Mouse (Mus musculus) cortical plate, adult 2 months (tissue): ENCODE measurements around the gene Klhl40.

Source experiments
- CTCF ChIP-seq: fragments of 200-500 bp; IDR thresholded peaks from 2 replicates; pipeline ENCODE4 v1.5.1; 2011; ENCODE audit warnings: mild to moderate bottlenecking, control low read depth, low read length; ENCODE audit not compliant: insufficient read depth; ENCODE audit errors: extremely low read depth
- POLR2A ChIP-seq: fragments of 200-500 bp; IDR thresholded peaks from 2 replicates; pipeline ENCODE4 v1.6.1; 2011; ENCODE audit warnings: mild to moderate bottlenecking, low read length, control low read depth; ENCODE audit not compliant: insufficient read depth; ENCODE audit errors: extremely low read depth

DNA sequence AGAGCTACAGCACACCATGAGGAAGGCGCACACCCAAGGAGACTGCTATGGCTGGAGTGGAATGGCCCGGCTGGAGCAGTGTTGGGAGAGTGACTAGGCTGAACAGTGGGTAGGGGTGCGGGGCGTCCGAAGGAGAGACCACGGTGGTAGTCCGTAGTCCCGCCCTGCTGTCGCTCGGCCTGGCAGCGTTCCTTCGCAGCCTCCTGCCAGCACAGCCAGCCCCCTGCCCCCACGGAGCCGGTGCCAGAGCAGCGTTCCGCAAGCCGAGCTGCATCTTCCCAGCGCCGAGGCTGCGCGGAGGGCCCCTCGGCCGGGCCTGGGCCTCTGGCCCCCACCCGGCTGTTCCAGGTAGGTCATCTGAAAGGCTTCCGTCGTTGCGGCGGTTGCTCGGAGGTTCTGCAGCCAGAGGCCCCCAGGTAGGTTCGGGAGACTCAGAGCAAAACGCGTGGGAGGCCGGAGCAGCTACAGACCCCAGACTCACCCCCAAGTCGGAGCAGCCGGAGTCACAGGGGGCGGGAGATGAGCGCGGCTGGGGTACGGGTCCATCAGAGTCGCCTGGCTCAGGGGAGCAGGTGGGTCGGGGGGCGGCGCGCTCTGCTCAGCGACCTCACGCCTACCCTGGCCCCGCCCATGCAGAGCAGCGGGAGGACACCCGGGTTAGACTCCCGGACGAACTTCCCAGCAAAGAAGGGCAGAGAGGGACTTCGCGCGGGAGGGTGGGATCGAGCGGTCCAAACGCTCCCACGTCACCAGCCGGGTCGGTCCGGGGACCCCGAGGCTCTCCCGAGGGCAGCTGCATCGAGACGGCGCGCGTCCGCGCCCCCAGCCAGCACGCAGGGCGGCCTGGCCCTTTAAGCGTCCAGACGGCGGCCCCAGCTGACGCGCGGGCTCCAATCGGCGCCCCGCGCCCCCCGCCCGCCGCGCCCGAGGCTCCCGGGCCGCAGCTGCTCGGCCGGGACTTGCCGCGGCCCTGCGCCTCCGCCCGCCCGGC is 18.0 kb upstream of the Klhl40 start, which contains the start of gene Zfp651:
- TF ChIP-seq CTCF (no peak), POLR2A (peak; percentile 64)
